Mouse (Mus musculus) layer of hippocampus, adult 8-10 months (tissue): ENCODE data around the gene Xpo4. TPM values are rescaled to one million over a fixed set of nuclear protein-coding genes. Genes with fewer than 3 reads are reported as not detected.

Experiments
- DNase-seq, 2 experiments: peaks; one replicate each; pipeline ENCODE4 v3.0.0; 2022; ENCODE audit warnings: low spot score in 2 of 2
- total RNA-seq, 4 experiments: library from RNA; stranded (reverse); gene quantifications; 2 replicates each; pipeline ENCODE4 v1.2.4; 2022

The Xpo4 gene
- total RNA-seq, 4 experiments from 2014 or later: 11.8 to 17.7 (median 14.4) TPM

DNA sequence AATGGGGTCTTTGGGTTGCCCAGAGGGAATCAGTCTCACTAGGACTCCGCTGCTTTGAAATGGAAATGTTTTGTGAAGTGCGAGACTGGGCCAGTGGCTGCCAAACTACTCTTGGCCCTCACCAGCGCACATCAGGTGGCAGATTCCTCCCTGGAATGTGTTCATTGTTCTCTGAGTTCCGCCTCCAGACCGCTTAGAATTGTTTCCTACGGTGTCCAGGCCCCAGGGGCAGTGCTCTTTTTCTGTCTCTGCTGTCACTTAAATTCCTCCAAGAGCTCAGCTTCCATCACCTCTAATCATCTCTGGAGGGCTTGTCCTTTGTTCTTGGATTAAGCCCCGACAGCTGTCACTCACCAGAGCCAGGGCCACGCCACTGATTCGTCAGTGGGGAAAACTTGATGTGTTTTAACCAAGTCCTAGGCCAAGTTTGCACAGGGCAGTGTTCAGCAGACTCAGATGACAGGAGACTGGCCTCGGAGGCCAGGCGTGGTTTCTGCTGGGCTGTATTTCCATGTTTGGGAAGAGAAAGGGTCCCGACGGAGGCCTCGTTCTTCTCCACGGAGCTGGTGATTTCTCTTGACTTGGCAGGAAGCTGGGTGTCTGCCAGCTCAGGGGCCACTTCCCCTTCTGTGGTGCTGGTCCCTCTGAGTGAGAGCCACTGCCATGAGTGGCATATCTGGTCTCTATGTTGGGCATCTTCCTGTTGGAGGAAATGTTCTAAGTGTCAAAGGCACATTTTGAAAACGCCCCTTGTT lies 127.8 kb downstream of the Xpo4 start:
- no peak for DNase-seq

DNA sequence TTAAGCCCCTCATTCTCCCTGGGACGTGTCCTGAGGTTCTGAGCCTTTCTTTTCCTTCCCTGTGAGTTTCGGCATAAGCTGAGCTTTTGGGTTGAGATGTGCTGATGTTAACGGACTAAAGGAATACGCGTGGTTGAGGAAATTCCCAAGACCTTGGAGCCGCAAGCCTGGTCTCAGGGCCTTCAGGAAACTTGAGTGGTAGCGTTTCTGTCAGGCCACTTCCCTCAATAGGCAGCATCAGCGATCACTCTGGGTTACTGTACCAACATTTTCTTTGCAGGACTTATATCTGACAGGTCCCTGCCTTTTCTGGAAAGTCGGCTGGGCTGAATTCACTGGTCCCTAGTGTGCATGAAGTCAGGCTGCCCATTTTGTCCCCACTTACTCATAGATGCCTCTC lies 128.4 kb downstream of the Xpo4 start:
- DNase-seq: no peak

DNA sequence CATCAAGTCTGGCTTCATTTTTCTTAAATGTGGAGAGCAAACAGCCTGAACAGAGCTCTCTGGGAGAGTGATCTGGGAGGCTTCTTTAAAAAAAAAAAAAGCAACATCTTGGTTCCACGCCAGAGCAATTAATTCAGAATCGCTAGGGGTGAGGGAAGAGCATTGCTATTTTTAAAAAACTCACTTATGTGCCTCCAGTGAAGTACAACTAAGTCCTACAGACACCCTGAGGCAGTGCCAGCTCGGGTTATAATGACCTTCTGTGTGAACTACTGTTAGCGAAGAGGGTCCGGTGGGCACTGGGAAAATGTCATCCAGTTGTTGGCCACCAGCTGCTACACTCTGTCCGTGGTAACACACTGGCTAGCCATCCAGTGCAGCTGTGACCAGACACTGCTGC lies 129.6 kb downstream of the Xpo4 start:
- DNase-seq: no peak

DNA sequence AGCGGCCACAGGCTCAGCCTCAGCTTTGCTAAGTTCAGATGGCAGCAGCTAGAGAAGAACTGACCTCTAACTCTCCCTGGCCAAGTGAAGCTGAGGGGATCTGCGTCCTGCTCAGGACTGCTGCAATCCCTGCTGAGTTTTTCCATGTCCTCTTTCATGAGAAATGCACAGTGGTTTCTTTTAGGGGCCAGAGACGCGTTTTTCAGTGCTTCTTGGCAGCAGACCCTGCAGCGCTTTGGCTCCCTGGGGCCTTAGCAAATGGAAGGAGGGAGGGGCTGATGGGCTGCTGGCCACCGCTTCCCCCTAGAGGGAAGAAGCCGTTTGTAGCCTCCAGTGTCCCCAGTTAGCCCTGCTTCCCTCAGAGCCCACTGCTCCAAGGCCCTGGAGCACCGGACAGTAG lies 130.3 kb downstream of the Xpo4 start:
- no peak for DNase-seq

DNA sequence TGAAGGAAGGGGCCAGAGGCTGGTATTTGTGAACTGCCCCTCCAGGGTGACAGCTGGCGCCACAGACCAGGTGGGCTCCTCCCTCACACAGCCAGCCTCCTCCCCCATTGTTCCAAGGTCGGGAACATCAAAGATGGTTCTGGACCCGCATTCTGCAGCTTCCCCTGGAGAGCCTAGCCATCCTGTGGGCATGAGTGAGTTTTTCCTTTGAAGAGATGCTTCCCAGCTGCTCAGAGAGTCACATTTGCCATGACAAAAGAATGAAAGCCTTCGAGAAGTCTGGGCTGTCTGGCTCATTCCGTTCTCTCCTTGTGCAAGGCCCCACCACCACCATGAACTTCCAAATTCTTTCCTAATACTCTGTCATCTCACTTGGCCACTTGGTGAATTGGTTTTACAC lies 130.9 kb downstream of the Xpo4 start:
- no peak for DNase-seq

DNA sequence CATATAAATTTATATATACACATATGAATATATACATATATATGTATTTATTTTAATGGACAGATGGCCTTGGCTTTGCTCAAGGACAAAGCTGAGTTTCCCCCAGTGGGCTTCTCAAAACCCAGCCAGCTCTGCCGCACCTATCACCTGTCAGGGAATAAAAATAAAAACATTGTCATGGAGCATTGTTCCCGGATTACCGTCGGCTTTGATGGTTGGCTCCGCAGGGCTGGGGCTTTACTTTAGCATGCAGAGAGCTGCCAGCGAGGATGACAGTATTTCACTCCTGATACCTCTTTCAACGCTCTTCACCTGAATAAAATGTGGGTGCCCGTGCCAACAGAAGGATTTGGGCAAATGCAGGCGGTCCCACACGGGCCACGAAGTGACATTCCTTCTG lies 131.4 kb downstream of the Xpo4 start:
- no peak for DNase-seq

DNA sequence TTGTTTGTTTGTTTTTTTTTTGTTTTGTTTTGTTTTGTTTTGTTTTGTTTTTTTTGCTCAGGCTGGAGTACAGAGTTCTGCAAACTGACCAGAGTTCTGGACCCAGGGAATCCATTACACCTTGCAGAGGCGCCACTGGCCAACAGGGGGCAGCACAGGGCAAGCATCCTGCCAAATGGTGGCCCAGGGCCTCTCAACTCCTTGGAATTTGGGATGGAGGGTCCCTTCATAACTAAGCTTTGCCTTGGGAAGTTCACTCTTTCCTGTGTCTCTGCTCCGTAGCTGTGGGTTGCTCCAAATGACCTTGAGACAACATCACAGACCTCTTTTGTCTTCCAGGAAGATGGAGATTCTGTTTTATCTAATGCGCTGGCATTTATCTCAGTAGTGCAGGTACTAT lies 132.0 kb downstream of the Xpo4 start:
- DNase-seq: no peak

DNA sequence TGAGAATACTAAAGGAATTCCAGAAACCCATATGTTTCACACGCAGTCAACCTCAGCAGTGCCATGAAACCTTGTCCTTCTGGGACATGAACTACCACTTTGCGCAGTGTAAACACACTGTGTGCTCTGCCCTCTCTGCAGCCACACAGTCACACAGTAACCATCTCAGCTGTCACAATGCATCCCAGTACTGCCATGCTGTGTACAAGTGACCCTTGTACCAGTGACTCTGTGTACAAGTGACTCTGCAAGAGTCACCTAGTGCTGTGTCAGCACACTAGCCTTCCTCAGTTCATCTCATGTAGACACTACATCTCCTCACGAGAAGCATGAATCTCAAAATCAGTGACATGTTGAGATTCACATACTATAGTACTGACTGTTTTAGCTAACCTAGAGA lies 132.7 kb downstream of the Xpo4 start:
- DNase-seq: no peak

DNA sequence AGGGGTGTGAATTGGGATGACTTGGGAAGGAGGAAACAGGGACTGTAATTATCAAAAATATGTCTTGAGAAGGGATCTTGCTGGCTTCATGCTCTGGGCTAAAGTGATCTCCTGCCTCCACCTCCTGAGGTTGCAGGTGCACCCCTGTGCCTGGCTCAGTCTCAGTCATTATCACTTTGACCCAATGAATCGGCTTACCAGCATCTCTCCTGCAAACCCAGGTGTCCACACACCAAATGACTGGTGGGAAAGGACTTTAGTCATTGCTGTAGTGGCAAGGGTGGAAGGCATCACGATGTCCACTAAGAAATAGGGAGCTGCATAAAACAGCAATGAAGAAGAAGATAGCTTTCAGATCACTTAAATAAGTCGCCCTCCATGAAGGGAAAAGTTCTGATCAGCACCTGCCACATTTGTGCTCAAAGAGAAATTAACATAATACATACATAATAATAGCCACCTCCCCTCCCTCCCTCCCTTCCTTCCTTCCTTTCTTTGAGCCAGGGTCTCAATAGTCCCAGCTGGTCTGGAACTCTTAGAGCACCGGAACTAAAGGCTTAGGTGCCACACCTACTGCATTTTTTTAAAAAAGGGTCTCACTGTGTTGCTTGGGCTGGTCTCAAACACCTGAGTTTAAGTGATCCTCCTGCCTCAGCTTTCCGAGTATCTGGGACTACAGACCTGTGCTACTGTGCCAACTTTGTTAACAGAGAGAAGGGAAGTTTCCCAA lies 135.3 kb downstream of the Xpo4 start:
- DNase-seq: no peak

DNA sequence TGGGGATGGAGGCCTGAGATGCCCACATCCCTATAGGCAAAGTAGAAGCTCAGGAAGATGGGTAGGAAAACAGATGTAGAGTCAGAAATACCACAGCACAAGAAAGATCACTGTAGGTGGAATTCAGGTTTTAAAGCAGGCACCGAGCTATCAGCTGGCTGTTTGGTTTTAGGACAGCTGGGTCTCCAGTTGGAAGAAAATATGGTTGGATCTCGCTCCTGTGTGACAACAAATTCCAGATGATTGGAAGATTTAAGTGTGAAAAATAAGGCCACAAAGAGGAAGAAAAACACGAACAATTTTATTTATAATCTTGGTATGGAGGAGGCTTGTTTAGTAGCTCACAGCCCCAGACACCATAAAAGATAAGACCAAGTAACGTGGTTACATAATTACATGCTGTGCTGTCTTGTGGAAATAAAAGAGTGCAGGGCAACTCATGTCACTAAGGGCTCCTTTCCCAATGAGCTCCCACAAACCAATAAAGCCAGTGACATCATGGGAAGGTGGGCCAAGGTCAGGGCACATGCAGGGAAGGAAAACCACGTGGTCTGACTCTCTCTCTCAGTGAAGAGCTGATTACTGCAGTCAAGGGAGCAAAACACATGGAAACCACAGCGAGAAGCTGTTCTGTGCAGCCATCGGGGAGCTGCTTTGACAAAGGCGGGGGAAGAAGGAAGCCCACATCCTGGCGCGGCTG lies 136.0 kb downstream of the Xpo4 start:
- peak in 1 of 2 experiments; percentile 57 for DNase-seq

DNA sequence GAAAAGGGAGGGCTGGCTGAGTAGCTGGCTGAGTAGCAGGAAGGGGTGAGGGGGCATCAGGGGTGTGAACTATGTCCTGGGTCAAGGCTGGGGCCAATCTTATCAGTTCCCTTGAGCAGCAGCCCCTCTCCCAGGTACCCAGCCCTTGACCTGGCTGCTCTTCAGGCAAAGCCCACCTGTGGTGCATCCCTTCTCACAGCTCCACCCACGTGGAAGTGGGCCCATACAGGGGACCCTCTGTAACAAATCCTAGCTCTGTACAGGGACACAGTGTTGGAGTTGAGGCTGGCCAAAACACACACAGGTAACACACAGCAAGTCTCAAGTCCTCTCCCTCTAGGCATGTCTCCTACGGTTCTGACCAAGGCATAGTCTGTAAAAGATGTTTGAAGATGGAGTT lies 137.6 kb downstream of the Xpo4 start:
- DNase-seq: no peak

Other genes starting within 250 kb of the Xpo4 start
- gene Ift88, start 241.4 kb downstream of the Xpo4 start, total RNA-seq: 10 to 100 TPM; 13.7 to 19.3 (median 16.0) TPM
- gene Il17d, start 140.7 kb downstream of the Xpo4 start, total RNA-seq: 10 to 100 TPM; 10.4 to 12.5 (median 10.9) TPM
- 10 to 100 TPM; 28.5 to 34.4 (median 32.4) TPM for gene Eef1akmt1, start 93.8 kb downstream of the Xpo4 start, total RNA-seq
- 1 to 10 TPM; 2.2 to 4.5 (median 3.4) TPM for gene Gm49361, start 80.7 kb upstream of the Xpo4 start, total RNA-seq
- gene Lats2, start 93.0 kb upstream of the Xpo4 start, total RNA-seq: 10 to 100 TPM; 43.6 to 46.3 (median 45.0) TPM
- 100 to 1,000 TPM in 1 of 4 experiments, 10 to 100 TPM in 3; 68.5 to 100 (median 78.2) TPM for gene Sap18, start 132.8 kb upstream of the Xpo4 start, total RNA-seq
- 1 to 10 TPM in 1 of 4 experiments, under 1 TPM in 3; 0.81 to 2.1 (median 0.92) TPM for gene Ska3, start 160.8 kb upstream of the Xpo4 start, total RNA-seq
- 10 to 100 TPM; 57.5 to 69.7 (median 63.6) TPM for gene Mrpl57, start 160.8 kb upstream of the Xpo4 start, total RNA-seq
- gene Zdhhc20, start 224.8 kb upstream of the Xpo4 start, total RNA-seq: 10 to 100 TPM; 43.9 to 48.4 (median 46.2) TPM